Mouse (Mus musculus) cortical plate, adult 2 months (tissue): Measurements from ENCODE around the gene Unc79. TPM values are rescaled to one million over a fixed set of nuclear protein-coding genes. Genes with fewer than 3 reads are reported as not detected.

Experiments used
- H3K27ac ChIP-seq: fragments of 200-500 bp; 2 replicates; pipeline ENCODE4 v1.5.1; 2012; ENCODE audit warnings: low read length, control low read depth, inconsistent platforms; ENCODE audit not compliant: insufficient read depth
- H3K4me1 ChIP-seq: fragments of 200-500 bp; 2 replicates; pipeline ENCODE4 v1.6.1; 2011; ENCODE audit warnings: low read length; ENCODE audit not compliant: control insufficient read depth, insufficient read depth
- H3K4me3 ChIP-seq: fragments of 200-500 bp; 2 replicates; pipeline ENCODE4 v1.5.1; 2011; ENCODE audit warnings: mild to moderate bottlenecking, low read length, control low read depth; ENCODE audit not compliant: insufficient read depth
- CTCF ChIP-seq: fragments of 200-500 bp; IDR thresholded peaks from 2 replicates; pipeline ENCODE4 v1.5.1; 2011; ENCODE audit warnings: mild to moderate bottlenecking, control low read depth, low read length; ENCODE audit not compliant: insufficient read depth; ENCODE audit errors: extremely low read depth
- POLR2A ChIP-seq: fragments of 200-500 bp; IDR thresholded peaks from 2 replicates; pipeline ENCODE4 v1.6.1; 2011; ENCODE audit warnings: mild to moderate bottlenecking, low read length, control low read depth; ENCODE audit not compliant: insufficient read depth; ENCODE audit errors: extremely low read depth
- polyA plus RNA-seq: library from polyadenylated mRNA; depleted of rRNA; stranded (reverse); fragments of >200 nt; gene quantifications from 2 replicates; pipeline ENCODE4 v1.2.3, GENCODE M21; 2012

Gene Unc79
- polyA plus RNA-seq, 1 experiment = 40.3 TPM

- Histone ChIP-seq H3K27ac (no peak overlapping the region), H3K4me1 (no peaks in the 10 kb centered on the region; the same call in 1 of the 2 replicates), H3K4me3 (no peak overlapping the region)
- TF ChIP-seq CTCF (no peak), POLR2A (no peak)
These were observed 11.6 kb downstream of the Unc79 start for GRCm38 (mm10) chr12:102960051-102960775.

DNA sequence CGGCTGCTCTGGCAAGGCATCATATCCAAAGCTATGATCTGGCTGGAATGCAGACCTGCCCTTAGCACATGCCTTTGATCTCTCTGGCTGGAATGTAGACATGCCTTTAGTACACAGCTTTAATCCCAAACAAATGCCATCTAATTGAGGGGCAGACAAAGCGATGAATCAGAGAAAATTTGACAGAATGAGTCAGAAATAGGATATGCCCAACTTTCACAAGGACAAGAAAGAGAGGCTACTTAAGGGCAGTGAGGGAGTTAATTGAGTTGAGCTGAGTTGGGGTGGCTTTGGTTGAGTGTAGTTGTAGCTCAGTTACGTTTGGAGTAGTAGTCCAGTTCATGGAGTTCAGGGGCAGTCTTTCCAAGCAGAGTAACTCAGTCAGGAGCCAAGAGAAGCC is 12.4 kb downstream of the Unc79 start:
- Histone ChIP-seq H3K4me3 (no peak overlapping the region), H3K4me1 (peaks cover 1% of the 10 kb centered on the region; the same call in 1 of the 2 replicates), H3K27ac (no peak overlapping the region)
- TF ChIP-seq CTCF (no peak), POLR2A (no peak)

DNA sequence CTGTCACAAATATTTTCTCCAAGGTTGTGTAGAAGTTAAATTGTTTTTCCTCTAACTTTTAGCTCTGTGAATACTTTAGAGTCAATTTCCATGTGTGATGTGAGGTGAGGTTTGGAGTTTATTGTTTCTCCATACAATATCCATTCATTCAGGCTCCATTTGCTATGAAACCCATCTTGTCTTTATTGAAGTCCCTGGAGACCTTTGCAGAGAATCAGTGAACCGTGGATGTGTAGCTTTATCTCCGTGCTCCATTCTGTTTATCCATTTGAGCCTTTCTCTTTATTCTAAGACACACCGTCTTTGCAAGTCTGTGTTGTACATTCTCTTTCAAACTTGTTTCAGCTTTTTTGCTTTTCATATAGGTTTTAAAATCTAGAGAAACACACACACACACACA is 15.8 kb downstream of the Unc79 start:
- no peak for TF ChIP-seq POLR2A
- no peak for TF ChIP-seq CTCF
- Histone ChIP-seq H3K4me3 (no peak overlapping the region), H3K27ac (no peak overlapping the region), H3K4me1 (peaks cover 4% of the 10 kb centered on the region; the same call in 1 of the 2 replicates)

- Histone ChIP-seq H3K27ac (no peak overlapping the region), H3K4me1 (peaks cover 3% of the 10 kb centered on the region; the same call in 1 of the 2 replicates), H3K4me3 (no peak overlapping the region)
- TF ChIP-seq CTCF (no peak), POLR2A (no peak)
These were observed 31.9 kb downstream of the Unc79 start for GRCm38 (mm10) chr12:102980584-102980983.

DNA sequence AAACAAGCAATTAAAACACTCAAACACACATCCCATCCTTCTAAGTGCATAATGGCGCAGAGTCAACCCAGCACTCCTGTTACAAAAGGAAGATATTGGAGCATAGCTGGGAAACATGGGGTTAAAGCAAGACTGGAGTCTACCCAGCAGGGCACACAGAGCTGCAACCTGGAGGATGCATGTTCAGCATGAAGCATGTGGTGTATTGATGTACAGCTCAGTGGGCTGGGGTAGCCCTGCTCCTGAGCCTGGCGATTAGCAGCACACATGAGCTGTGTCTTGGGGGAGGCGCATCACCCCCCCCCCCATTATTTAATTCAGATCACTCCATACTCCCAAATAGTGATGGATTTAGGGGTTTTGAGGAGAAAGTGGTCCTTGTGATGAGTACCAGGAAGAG is 32.9 kb downstream of the Unc79 start:
- Histone ChIP-seq H3K27ac (no peak overlapping the region), H3K4me3 (no peak overlapping the region), H3K4me1 (peaks cover 3% of the 10 kb centered on the region; the same call in 1 of the 2 replicates)
- TF ChIP-seq POLR2A (no peak), CTCF (no peak)

GRCm38 (mm10) chr12:102985401-102985800 is 36.7 kb downstream of the Unc79 start:
- H3K4me1 ChIP-seq = peaks cover 3% of the 10 kb centered on the region; the same call in 1 of the 2 replicates
- H3K27ac ChIP-seq = no peak overlapping the region
- no peak overlapping the region for H3K4me3 ChIP-seq
- TF ChIP-seq CTCF = no peak
- no peak for TF ChIP-seq POLR2A

DNA sequence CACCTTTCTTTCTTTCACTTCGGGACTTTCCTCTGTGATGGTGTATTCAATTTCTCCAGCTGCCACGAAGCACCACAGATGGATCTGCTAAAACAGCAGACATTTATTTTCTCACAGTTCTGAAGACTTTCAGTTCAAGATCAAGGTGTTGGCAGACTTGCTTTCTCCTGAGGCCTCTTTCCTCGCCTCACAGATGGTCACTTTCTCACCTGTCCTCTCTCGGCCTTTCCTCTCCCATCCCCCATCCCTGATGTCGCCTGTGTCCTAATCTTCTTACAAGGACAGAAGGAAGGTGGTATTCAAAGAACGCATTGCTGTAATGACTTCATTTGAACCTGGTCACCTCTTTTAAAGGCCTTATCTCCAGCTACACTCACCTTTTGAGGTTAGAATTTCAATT is 39.1 kb downstream of the Unc79 start:
- TF ChIP-seq POLR2A = no peak
- Histone ChIP-seq H3K4me1 (peaks cover 3% of the 10 kb centered on the region; the same call in 1 of the 2 replicates), H3K4me3 (no peak overlapping the region), H3K27ac (no peak overlapping the region; the same call in 1 of the 2 replicates)

DNA sequence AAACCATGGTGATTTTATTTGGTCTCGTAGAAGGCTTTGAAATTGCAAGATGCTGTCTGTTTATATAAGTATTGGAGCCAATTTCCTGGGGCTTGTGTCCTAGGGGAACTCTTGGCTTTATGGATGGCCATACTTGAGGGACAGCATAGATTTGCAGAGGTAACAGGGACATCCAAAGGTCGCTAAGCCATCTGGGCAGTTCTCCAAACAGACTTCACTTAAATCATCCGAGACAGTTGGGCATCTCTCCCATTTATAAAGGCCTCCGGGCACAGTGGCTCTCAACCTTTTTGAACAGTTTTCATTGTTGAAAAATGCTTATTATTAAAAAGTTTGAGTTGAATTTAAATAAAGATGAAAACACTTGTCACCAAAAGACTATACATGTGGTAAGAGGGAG is 59.8 kb downstream of the Unc79 start:
- no peak overlapping the region for H3K27ac ChIP-seq
- TF ChIP-seq CTCF = no peak
- no peak for TF ChIP-seq POLR2A
- H3K4me3 ChIP-seq = no peak overlapping the region

DNA sequence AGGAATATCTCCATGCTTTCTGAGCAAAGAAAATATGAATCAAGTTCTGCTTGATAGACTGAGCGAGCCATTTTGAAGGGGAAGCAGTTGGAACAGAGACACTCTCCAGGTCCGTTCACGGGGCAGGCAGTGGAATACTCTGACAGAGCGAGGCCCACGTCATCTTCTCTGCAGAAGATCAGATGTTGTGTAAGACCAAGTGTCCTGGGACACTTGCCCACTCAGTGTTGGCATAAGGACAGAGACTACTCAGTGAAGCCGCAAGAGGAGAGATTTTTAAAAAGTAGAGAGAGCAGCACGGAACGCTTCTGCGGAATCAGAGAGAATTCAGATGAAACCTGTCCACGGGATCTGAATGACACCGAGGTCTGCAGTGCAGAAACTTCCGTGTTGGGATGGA is 69.5 kb downstream of the Unc79 start:
- Histone ChIP-seq H3K27ac (no peak overlapping the region), H3K4me3 (no peak overlapping the region), H3K4me1 (no peaks in the 10 kb centered on the region)
- TF ChIP-seq CTCF = no peak
- TF ChIP-seq POLR2A = no peak

More for the DNA sequence above, 59.8 kb downstream of the Unc79 start:
- peaks cover 1% of the 10 kb centered on the region for H3K4me1 ChIP-seq

- peaks cover 2% of the 10 kb centered on the region; the same call in 1 of the 2 replicates for H3K4me1 ChIP-seq
- no peak for TF ChIP-seq CTCF
- TF ChIP-seq POLR2A = no peak
- no peak overlapping the region for H3K27ac ChIP-seq
- H3K4me3 ChIP-seq = no peak overlapping the region
These were observed 88.0 kb downstream of the Unc79 start for GRCm38 (mm10) chr12:103036692-103037091.

GRCm38 (mm10) chr12:103039332-103039731 is 90.7 kb downstream of the Unc79 start:
- Histone ChIP-seq H3K27ac (no peak overlapping the region), H3K4me1 (peaks cover 2% of the 10 kb centered on the region), H3K4me3 (no peak overlapping the region)
- TF ChIP-seq POLR2A (no peak), CTCF (no peak)
